Mouse (Mus musculus) frontal cortex, postnatal 14 days (tissue): Measurements from ENCODE around the gene Fam214b.
A peak's percentile ranks its signal among the peaks of the same experiment; 100 is the strongest.

Experiments used
- DNase-seq, 2 experiments: peaks; one replicate each; pipeline ENCODE4 v3.0.0; 2022; ENCODE audit warnings: low spot score in 2 of 2

Fam214b gene

DNA sequence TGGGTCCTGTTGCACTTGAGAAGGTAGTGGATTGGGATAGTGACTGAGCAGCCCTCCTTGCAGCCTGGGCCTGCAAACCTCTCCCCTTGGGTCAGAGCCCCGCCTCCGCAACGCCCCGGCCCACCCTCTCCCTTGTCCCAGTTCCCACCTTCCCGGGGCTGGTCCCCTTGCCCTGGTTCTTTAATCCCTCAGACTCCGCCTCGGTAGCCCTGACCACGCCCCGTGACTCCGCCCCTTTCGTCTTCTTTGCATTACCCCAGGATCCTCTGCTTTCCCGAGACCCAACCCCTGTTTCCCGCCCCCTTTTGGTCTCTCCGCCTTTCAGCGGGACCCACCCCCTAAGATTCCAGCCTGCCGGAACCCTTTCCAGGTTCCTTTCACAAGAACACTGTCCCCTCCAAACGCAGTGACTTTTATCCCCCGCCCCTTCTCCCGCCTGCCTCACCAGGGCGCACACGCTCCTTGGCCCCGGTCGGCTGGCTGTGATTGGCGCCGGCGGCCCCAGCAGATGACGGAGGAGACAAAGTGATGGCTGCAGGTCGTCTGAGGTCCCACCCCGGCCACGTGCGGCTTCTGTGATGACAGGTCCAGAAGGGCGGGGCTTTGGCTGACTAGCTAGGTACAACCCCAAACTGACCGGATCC is at the start of gene Fam214b:
Fam214b (minus strand) TSS at position 562 of the 644 bp plus-strand sequence.
- DNase-seq, result peak; percentile 93 to 97

DNA sequence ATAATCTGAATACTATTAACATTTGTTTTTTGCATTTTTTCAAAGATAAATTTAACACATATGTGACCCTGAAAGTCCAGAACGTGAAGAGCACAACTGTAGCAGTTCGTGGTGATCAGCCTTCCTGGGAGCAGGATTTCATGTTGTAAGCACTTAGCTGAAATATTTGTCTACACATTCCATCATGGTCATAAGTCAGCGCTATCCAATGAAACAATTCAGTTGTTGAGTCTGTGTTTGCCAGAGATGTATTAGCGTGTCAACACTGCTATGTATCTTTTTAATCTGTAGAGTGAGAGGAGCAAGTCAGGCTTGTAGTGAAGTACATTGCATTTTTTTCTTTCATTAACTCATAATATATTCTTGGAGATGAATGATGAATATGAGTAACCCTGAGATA is 45.2 kb upstream of the Fam214b start:
- no peak for DNase-seq

DNA sequence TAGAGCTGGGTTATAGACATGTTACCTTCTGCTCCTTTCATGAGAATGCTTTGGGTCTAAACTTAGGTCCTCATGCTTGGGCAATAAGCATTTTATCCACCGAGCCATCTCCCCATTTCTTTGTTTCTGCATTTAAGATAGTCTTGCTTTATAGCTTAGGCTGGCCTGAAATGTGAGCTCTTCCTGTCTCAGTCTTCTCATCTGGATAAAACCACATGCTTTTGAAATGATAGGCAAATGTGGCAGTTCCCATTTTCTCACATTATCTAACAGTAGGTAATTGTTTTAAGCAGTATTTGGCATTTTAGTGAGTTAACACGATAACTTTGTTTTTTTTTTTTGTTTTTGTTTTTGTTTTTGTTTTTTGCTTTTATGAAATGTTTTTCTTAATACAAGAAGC is 43.9 kb upstream of the Fam214b start:
- no peak for DNase-seq

DNA sequence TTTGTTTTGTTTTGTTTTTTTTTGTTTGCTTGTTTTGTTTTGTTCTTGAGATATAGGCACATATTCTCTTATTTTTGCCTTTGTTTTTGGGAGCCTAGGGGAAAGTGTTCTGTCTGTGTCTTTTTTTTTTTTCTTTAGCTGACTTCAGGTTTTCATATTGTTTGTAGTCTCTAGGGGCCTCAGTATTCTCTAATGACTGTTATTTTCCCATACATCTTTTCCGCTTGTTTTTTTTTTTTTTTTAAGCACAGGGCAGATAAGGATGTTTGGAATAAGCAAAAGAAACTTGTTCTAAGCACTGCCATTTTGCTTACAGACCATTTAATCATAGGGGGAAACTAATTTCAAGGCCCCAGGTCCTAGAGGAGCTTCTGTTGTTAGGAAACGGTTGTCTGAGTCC is 36.4 kb upstream of the Fam214b start:
- no peak for DNase-seq

DNA sequence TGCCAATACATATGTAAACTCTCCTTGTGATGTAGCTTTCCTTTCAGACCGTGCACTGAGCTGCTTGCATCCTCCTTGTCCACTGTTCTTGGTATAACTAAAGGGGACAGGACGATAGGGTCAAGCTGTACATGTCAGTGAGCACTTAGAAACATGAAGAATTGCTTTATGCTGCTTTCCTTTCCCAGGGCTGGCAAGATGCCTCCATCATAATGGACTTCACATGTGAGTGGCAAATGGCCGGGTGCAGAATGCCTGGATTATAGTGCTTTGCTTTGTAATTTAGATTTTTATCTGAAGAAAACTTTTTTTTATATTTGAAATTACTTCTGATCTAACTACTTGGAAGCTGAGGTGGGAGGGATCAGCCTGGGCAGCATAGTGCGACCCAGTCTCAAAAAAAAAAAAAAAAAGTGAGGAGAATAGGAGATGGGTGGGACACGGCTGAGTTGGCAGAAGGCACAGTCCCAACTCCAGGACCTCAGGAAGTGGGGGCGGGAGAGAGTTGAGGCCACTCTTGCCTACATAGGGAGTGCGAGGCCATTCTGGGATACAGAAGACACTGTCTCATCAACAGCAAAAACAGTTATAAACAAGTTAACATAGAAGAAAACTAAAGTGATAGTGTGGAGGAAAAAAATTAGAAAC is 32.2 kb upstream of the Fam214b start:
- no peak for DNase-seq

DNA sequence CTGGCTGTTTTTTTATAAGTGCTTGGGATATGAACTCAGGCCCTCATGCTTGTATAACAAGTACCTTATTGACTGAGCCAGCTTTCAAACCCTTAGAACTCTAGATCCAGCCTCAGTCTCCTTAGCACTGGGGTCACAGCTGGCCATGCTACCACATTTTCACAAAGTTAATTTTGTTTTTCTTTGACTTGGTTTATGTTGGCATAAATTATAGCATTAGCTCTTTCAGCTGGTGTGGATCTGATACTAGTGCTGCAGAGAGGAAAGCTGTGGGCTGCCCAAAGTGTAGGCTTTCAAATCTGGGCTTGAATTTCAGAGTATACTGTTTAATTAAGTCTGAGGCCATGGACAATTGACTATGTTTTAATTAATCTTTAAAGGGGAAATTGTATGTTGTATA is 28.9 kb upstream of the Fam214b start:
- DNase-seq, result no peak

DNA sequence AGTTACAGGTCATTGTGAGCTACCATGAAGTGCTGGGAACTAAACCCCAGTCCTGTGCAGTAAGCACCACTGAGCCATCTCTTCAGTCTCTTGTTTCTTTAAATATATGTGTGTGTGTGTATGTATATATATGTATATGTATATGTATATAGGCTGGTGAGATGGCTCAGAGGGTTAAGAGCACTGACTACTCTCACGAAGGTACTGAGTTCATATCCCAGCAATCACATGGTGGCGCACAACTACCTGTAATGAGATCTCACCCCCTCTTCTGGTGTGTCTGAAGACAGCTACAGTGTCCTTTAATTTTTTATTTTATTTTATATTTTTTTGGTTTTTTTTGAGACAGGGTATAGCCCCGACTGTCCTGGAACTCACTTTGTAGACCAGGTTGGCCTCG is 19.5 kb upstream of the Fam214b start:
- DNase-seq, result no peak

DNA sequence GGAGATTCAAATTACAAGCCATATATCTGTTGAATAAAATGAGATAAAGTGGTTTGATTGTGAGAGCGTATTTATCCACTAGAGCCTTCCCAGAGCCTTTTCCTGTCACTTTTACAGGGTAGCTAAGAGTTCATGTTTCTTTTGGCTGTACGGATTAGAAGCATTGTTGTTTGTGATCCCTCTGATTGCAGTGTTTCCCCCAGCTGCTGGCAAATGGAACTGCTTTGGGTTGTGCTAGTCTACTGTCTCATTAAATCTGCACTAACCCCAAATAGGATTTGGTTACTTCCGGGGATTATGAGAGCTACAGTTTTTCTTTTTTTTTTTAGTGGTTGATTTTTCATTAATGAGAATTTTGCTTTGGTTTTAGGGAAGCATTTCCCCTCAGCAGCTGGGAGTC is 14.3 kb upstream of the Fam214b start:
- DNase-seq, result no peak

DNA sequence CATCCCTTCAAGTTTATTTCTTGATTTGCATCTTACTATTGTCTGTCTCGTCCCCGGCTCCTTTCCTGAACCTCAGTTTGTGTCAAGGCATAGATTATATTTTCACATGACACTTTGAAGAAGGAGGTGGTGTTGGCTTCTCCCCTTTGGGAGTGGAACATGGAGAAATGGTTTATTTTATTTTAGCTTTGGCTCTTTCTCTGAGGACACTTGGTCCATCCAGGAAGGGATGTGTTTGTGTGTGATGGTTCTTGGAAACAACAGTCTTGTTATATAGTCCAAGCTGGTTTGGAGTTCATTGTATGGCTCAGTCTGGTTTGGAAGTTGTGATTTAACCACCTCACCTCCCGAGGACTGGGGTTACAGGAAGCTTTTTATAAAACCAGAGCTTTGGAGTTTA is 13.7 kb upstream of the Fam214b start:
- DNase-seq, result no peak

DNA sequence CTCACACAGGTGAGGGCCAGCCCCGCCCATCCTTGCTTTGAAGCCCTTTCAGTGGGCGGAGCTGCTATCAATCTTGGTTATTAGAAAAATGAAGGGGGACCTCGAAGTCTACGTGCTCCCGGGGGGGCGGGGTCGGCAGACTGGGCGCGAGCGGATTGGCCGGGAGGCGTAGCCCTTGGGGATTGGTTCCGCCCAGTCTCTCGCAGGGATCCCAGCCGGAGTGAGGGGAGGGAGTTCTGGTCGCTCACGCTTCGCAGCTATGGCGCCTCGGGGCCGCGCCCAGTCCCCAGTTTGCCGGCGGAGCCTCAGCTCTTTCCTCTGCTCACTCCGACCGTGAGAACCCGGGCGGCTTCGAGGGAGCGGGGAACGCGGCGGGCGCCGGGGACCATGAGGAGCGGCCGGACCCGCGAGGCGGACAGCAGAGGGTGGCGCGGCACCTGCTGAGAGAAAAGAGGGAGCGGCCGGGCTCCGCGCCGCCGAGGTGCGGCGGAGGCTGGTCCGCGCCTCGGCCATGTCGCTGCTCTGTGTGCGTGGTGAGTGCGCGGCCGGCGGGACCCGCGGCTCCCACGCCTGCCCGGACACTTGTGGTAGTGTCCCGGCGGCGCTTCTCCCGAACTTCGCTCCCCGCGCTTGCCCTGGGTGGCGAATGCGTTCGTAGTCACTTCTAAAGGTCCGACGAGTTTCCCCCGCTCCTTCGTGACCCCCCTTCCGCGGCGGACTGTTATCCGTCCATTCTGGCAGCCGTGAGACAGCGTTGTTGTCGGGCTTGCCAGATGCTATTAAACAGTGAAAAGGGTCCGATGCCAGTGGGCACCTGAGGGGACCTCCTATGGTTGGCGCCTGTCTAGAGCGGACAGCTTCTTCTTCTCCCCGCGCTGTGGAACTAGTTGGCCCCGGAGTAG is 13.0 kb upstream of the Fam214b start, which contains the start of gene Unc13b:
Unc13b (plus strand) TSS at position 201 of the 902 bp plus-strand sequence.
- DNase-seq, result peak; percentile 79 to 87

DNA sequence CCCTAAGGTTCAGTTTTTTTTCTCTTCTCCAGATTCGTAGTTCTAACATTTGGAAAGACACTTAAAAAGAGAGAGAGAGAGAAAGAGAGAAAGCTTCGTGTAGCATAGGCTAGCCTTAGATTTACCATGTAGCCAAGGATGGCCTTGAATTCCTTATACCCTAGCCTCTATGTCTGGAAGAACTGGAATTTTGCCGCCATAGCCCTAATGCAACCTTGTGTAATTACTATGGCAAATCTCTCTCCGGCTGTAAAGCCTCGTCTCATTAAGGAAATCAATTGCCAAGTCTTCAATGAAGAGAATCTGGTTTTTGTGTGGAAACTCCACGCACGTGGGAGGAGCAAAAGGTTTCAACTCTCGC is 12.4 kb upstream of the Fam214b start:
- no peak for DNase-seq

DNA sequence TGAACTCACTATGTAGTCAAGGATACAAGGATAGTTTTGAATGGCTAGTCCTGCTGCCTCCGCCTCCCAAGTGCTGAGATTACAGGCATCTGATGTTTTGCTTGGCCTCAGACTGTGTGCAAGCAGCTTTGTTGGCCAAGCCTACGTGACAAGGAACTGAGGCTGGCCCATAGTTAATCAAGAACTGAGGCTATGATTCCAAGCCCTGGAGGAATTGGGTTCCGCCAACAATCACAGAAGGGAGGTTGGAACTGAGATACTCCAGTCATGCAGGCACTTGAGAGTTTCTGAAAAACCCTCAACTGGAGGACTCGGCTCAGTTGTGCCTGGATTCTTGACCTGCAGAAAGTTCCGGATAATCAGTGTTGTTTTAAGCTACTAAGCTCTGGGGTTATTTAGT is 11.6 kb upstream of the Fam214b start:
- no peak for DNase-seq

DNA sequence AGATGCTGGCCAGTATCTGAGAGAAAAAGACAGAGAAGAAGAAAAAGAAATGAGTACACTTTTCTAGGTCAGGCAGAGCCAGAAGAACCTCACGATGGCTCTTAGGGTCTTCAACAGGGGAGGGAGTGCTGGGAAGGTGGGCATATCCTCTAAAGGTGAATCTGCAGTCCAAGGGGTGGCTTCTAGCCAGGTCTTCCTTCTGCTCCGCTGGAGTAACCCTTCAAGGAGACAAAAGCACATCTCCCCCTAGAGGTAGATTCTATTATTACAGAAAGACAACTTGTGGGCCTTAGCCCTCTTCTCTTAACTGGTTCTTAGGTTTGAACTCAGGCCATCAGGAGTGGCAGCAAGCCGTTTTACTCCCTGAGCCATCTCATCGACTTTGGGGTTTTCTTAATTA is 6.6 kb upstream of the Fam214b start:
- DNase-seq, result no peak

DNA sequence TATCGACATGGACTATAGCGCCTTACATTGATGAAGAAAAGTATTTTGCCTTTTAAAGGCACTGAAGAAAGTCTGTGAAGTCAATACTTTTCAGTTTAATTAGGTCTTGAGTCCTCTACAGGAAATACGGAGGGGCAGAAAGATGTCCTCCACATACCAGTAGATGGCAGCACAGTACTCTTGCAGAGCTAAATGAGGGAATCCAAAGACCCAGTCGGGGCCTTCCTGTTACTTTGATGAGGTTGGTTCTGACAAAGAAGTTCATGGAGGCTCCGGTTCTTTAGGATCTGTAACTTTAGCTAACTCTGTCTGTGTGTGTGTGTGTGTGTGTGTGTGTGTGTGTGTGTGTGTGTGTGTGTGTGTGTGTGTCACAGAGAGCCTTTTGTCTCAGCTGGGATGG is 1.2 kb upstream of the Fam214b start:
- DNase-seq, result peak in 1 of 2 experiments; percentile 67

DNA sequence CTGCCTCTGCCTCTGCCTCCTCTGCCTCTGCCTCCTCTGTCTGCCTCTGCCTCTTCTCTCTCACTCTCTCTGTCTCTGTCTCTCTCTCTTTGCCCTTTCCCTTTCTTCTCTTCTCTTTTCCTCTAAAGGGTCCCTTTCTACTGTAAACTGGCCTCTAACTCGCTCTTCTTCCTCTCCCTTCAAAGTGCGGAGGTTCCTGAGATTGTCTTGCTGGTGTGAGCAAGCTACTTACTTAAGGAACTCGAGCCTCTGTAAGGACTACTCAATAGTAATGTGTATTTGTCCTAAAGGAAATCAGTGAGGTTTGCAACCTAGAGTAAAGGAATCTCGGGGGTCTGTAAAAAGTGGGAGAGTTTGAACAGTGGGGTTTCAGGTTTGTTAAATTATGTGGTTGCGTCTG is 587 bp upstream of the Fam214b start:
- no peak for DNase-seq

DNA sequence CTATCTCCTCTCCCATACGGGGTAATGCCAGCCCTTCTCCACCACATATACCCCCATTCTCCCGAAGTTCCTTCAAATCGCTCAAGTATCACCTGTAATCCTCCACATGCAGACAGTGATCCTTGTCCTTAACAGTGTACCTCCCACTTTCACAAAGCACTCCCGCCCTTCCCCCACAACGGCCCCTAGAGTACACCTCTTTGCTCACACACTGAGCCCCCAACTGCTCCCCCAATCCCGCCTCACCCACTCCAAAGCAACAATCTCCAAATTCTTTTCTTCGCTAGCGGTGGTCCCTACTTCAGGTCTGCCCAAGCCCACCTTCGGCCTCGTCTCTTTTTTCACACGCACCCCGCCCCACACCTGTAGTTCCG is 748 bp downstream of the Fam214b start:
- DNase-seq, result no peak

DNA sequence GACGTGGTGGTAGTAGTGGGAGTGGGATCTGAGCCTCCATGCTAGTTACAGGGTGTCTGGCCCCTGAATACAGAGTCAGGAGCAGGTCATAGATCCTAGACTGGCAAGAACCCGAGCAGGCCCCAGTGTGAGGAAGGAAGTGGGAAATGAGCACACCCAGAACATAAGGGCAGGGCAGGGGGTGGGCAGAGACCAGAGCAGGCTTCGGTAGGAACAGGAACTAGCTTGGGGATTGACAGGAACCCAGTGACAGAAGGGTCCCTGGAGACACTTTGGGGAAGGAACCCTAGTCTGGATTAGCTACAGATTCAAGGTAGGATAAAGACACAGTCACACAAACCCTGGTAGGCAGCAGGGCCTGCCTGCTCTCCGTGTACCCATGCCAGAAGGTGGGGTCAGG is 1.3 kb downstream of the Fam214b start:
- DNase-seq, result no peak

DNA sequence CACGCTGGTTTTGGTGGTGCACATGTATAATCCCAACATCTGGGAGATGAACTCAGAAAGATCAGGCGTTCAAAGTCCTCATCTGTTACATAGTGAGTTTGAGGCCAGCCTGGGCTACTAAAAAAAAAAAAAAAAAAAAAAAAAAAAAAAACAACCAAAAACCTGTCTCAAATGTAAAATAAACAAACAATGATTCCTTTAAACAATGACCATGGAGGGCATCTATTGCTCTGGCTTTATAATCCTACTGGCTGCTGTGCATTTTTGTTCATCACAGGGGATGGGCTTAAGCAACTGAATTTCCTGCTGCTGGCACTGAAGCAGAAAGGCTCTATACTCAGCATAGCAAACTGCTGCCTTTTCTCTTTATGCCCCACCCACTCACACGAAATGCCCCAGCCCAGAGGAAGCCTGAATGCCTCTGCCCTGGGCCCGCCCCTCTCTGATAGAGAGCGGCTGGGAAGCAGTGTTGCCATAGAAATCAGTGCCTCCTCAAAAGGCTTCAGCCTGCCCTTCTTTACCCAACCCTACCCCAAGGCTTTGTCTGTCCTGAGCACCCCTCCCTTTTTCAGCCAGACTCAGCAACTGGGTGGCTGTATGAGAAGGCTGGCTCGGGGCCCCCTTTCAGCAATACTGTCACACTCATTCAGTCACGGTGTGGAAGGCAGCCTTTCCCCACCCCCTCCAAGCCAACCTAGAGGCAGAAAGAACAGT is 2.2 kb downstream of the Fam214b start:
- peak; percentile 50 to 71 for DNase-seq

DNA sequence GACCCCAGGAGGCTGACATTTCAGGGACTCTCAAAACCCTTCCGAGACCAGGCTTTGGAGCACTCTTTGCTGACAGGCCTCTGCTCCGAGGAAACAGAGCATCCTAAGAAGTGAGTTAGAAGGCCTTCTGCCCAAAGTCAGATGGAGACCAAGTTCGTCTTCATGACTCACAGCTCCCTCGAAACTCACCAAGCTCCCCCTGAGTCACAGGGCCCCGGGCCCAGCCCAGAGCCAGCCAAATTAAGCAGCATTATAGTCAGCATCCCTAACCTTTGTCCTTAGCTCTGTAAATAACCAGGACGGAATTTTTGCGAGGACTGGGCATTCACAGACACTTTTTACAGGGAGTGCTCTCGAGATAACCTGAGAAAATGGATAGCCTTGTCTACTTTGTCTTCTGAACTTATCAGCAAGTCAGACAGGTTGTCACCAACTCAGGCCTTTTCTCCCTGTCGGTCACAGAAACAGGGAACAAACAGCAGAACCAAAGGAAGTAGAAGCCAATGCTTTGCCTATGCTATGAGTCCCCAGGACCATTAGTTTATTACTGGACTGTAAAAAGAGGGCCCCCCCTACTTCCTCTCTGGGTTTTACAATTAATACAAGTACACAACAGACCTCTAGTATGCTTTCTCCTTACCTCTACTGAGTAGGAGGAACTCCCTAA is 5.0 kb downstream of the Fam214b start:
- DNase-seq, result no peak

DNA sequence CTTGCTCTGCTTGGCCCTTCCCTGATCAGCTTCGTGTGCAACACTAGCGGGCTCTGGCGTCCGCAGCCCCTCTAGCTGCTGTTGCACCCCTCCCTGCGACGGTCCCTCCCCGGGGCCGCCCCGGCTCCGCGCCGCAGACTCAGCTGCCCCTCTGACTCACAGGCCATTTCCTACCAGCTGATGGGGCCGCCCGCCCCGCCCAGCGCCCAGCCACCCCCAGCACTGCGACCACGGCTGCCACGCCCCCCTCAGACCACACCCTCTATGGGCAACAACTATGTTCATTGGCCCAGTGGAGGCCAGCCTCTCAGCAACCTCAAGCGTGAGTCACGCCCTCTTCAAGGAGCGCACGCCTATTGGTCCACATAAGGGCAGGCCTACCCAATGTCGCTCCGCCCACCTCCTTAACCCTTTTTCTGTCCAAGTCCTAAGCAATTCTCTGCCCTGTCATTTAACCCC is 5.9 kb downstream of the Fam214b start:
- DNase-seq, result peak; percentile 90 to 95

DNA sequence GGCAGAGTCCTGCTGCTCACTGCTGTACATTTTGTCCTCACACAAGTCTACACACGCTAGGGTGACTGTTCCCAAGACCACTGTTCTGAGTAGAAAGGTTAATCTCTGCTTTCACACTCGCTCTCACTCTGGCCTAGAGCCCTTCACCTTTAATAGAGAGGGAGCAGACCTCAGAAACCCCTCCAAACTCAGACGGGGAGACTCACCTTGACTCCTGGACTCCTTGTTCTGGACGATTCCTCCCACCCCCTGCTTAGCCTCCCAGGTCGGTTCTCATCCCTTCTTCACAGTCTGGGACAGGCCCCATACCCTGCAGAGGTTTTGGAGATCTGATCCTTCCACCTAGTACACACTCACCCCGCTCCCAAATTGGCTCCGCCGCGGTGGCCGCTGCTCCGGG is 6.4 kb downstream of the Fam214b start:
- no peak for DNase-seq
